Mouse (Mus musculus) heart, embryonic 16.5 days (tissue): ENCODE measurements around the gene Mcoln3. TPM values are rescaled to one million over a fixed set of nuclear protein-coding genes. Genes with fewer than 3 reads are reported as not detected.
A peak's percentile ranks its signal among the peaks of the same experiment; 100 is the strongest.

Source experiments
- ATAC-seq: fragments of 200-750 bp; cut with Nextera tagmentation; replicated peaks from 2 replicates; pipeline ENCODE4 v1.8.0; 2017; ENCODE audit warnings: moderate number of reproducible peaks; ENCODE audit not compliant: insufficient read depth, low FRiP score; ENCODE audit errors: extremely low read depth
- H3K27ac ChIP-seq: fragments of 300-500 bp; sonication (generic); 2 replicates; pipeline ENCODE4 v1.5.1; 2014; ENCODE audit warnings: mild to moderate bottlenecking, low read length, control low read depth, moderate library complexity
- H3K27me3 ChIP-seq: fragments of 300-500 bp; sonication (generic); 2 replicates; pipeline ENCODE4 v1.6.1; 2014; ENCODE audit warnings: low read length, mixed read lengths; ENCODE audit not compliant: control insufficient read depth, insufficient read depth
- H3K36me3 ChIP-seq: fragments of 300-500 bp; sonication (generic); 2 replicates; pipeline ENCODE4 v1.6.1; 2014; ENCODE audit not compliant: control insufficient read depth, insufficient read depth
- H3K4me1 ChIP-seq: fragments of 300-500 bp; sonication (generic); 2 replicates; pipeline ENCODE4 v1.6.1; 2014; ENCODE audit warnings: low read length, mixed read lengths; ENCODE audit not compliant: control insufficient read depth, insufficient read depth
- H3K4me2 ChIP-seq: fragments of 300-500 bp; sonication (generic); 2 replicates; pipeline ENCODE4 v1.6.1; 2014; ENCODE audit warnings: low read depth, mild to moderate bottlenecking, control low read depth, low read length
- H3K4me3 ChIP-seq: fragments of 300-500 bp; sonication (generic); 2 replicates; pipeline ENCODE4 v1.5.1; 2014; ENCODE audit warnings: mild to moderate bottlenecking, control low read depth, low read length
- H3K9ac ChIP-seq: fragments of 300-500 bp; sonication (generic); 2 replicates; pipeline ENCODE4 v1.6.1; 2014; ENCODE audit warnings: low read length, control low read depth
- H3K9me3 ChIP-seq: fragments of 300-500 bp; sonication (generic); replicated peaks from 2 replicates; pipeline ENCODE4 v1.6.1; 2016; ENCODE audit warnings: low read length; ENCODE audit not compliant: control insufficient read depth
- WGBS: fragments of 180-500 bp; shearing (Covaris S2); extraction: QIAGEN DNeasy Blood & Tissue Kit; methylation state at CpG from one replicate; pipeline ENCODE4 v1.1.7; 2014; 5-methylcytosine and 5-hydroxymethylcytosine counted together
- polyA plus RNA-seq: library from polyadenylated mRNA; unstranded; fragments of >200 nt; fragmentation: Nextera tagmentation; extraction: Ambion mirVana; gene quantifications from 2 replicates; pipeline ENCODE4 v1.2.1, GENCODE M21; 2015

Gene Mcoln3
- polyA plus RNA-seq, 1 experiment from 2014 or later, result 0.79 TPM

DNA sequence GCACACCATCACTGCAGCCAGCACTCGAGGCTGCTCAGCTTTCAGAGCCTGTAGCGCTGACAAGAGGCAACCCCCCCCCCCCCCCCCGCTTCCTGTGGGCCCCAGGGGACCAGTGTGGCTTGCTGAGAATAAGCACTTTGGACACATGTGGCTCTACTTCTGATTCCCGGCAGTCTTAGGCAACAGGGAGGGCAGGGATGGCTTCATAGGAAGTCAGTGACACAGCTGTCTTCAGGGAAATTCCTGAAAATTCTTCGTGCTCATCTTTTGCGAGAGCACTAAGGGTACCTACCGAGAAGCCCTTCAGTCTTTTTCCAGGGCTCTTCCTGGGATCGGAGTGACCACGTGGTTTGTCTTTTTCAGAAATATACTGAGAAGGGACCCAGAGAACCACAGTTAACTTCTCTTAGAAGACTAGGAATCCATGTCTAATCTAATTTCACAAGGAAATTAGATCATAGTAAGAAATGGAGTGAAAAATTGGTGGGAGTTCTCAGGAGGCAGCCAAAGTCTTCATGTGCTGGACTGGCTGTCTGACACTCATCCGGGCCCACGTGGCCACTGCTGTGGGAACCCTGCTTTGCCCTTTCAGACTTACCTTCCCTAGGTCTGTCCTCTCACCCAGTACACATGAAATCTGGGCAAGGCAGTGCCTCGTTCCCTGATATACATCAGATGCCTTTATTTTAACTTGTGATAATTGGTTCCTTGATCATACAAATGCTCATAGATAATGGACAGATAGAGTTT, 36.8 kb downstream of the Mcoln3 start:
- H3K27me3 ChIP-seq, result peaks cover 8% of the 10 kb centered on the region
- no peaks in the 10 kb centered on the region for H3K36me3 ChIP-seq
- peak overlapping the region; percentile 24; the same call in 1 of the 2 replicates for H3K27ac ChIP-seq
- peaks cover 13% of the 10 kb centered on the region for H3K4me1 ChIP-seq
- no peak overlapping the region for H3K4me3 ChIP-seq
- no peak for ATAC-seq
- H3K4me2 ChIP-seq, result peak overlapping the region; percentile 25
- H3K9ac ChIP-seq, result no peak overlapping the region
- H3K9me3 ChIP-seq, result no peaks in the 10 kb centered on the region
- WGBS, result 26% methylated on average over 12 of the region's 12 CpGs

GRCm38 (mm10) chr3:146155628-146156576, 38.7 kb downstream of the Mcoln3 start:
- WGBS, result 57% methylated on average over 13 of the region's 13 CpGs
- H3K9me3 ChIP-seq, result no peaks in the 10 kb centered on the region
- ATAC-seq, result no peak
- H3K36me3 ChIP-seq, result no peaks in the 10 kb centered on the region
- no peak overlapping the region for H3K4me2 ChIP-seq
- H3K9ac ChIP-seq, result no peak overlapping the region
- peaks cover 8% of the 10 kb centered on the region for H3K27me3 ChIP-seq
- peaks cover 5% of the 10 kb centered on the region for H3K4me1 ChIP-seq
- no peak overlapping the region for H3K4me3 ChIP-seq
- no peak overlapping the region for H3K27ac ChIP-seq

DNA sequence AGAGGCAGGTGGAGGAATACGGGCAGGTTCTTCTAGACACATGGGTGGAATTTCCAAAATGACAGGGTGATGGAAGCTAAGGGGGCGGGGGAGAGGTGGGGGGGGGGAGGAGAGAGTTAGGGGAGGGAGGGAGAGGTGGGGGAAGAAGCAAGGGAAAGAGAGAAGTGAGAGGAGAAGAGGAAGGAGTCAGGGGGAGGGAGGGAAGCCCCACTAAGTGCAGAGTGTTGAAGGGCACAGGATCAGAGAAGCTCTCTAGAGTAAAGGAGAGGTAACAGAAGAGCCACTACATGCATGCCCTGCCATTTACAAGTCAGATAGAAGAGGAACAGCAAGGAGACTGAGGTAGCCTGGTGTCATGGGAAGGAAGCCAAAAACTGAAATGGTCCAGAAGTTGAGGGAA, 39.6 kb downstream of the Mcoln3 start:
- Histone ChIP-seq H3K36me3 (no peaks in the 10 kb centered on the region), H3K4me2 (no peak overlapping the region), H3K9ac (no peak overlapping the region), H3K4me3 (no peak overlapping the region), H3K27me3 (peaks cover 4% of the 10 kb centered on the region; the same call in 1 of the 2 replicates), H3K4me1 (peaks cover 5% of the 10 kb centered on the region), H3K9me3 (no peaks in the 10 kb centered on the region), H3K27ac (no peak overlapping the region)
- 77% methylated on average over 2 of the region's 2 CpGs for WGBS
- no peak for ATAC-seq

GRCm38 (mm10) chr3:146158039-146158438, 40.8 kb downstream of the Mcoln3 start:
- Histone ChIP-seq H3K4me2 (no peak overlapping the region), H3K9ac (no peak overlapping the region), H3K9me3 (no peaks in the 10 kb centered on the region), H3K4me3 (no peak overlapping the region), H3K4me1 (peaks cover 5% of the 10 kb centered on the region), H3K36me3 (no peaks in the 10 kb centered on the region), H3K27ac (no peak overlapping the region), H3K27me3 (no peaks in the 10 kb centered on the region)
- ATAC-seq, result no peak
- 68% methylated on average over 4 of the region's 4 CpGs for WGBS

- no peaks in the 10 kb centered on the region for H3K4me1 ChIP-seq
- 85% methylated on average over 2 of the region's 2 CpGs for WGBS
- no peaks in the 10 kb centered on the region for H3K9me3 ChIP-seq
- H3K27ac ChIP-seq, result no peak overlapping the region
- ATAC-seq, result no peak
- no peak overlapping the region for H3K9ac ChIP-seq
- no peak overlapping the region for H3K4me3 ChIP-seq
- no peak overlapping the region for H3K4me2 ChIP-seq
- H3K36me3 ChIP-seq, result no peaks in the 10 kb centered on the region
- no peaks in the 10 kb centered on the region for H3K27me3 ChIP-seq
Measured at GRCm38 (mm10) chr3:146159360-146159759, 42.1 kb downstream of the Mcoln3 start.

- no peak for ATAC-seq
- no peak overlapping the region for H3K9ac ChIP-seq
- WGBS, result 82% methylated on average over 4 of the region's 4 CpGs
- no peaks in the 10 kb centered on the region; the same call in 1 of the 2 replicates for H3K9me3 ChIP-seq
- no peaks in the 10 kb centered on the region for H3K4me1 ChIP-seq
- H3K4me2 ChIP-seq, result no peak overlapping the region
- H3K4me3 ChIP-seq, result no peak overlapping the region
- H3K27ac ChIP-seq, result no peak overlapping the region
- no peaks in the 10 kb centered on the region for H3K36me3 ChIP-seq
- H3K27me3 ChIP-seq, result no peaks in the 10 kb centered on the region
Measured at GRCm38 (mm10) chr3:146162197-146162596, 44.9 kb downstream of the Mcoln3 start.

DNA sequence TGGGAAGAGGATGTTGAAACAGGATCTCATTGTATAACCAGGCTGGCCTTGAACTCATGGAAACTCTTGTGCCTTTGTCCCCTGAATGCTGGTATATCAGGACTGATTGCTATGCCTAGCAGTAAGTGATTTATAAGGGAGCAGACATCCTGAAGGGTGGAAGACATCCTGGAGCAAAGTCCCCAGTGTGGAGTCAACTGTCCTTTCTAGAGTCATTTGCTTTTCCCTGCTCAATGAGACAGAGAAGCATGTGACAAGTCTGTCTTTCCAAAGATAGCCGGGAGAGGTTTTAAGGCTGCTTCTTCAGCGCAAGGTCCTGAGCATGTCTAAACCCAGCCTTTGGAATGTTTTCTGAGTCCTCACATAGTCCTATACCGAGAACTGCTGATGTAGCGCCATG, 52.1 kb downstream of the Mcoln3 start:
- Histone ChIP-seq H3K9me3 (no peaks in the 10 kb centered on the region; the same call in 1 of the 2 replicates), H3K9ac (no peak overlapping the region), H3K4me3 (no peak overlapping the region), H3K4me1 (no peaks in the 10 kb centered on the region), H3K36me3 (no peaks in the 10 kb centered on the region), H3K27ac (no peak overlapping the region), H3K27me3 (no peaks in the 10 kb centered on the region), H3K4me2 (no peak overlapping the region)
- no peak for ATAC-seq
- 83% methylated on average over 4 of the region's 4 CpGs for WGBS

GRCm38 (mm10) chr3:146173030-146173429, 55.8 kb downstream of the Mcoln3 start:
- ATAC-seq, result no peak
- H3K4me3 ChIP-seq, result no peak overlapping the region

DNA sequence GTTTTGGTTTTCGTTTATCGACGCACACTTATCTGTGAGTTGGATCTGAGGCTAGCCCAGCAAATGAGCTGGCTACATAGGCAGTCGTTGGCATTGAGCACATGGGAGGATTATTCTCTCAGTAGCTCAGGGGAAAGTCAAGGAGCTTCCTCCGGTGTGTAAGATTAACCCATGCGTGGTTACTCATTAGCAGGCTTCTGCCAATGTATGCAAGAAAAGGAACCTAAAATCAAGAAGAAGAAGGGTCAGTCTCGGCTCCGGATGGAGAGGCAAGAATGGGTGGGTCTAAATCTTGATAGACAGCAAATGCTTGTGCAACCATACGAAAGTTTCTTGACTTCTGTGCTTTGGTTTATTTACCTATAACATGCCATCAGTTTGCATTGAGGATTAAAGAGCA, 57.0 kb downstream of the Mcoln3 start:
- H3K36me3 ChIP-seq, result no peaks in the 10 kb centered on the region
- WGBS, result 84% methylated on average over 9 of the region's 9 CpGs
- H3K4me3 ChIP-seq, result no peak overlapping the region
- no peak overlapping the region for H3K27ac ChIP-seq
- no peak for ATAC-seq
- H3K27me3 ChIP-seq, result no peaks in the 10 kb centered on the region
- H3K9me3 ChIP-seq, result no peaks in the 10 kb centered on the region; the same call in 1 of the 2 replicates
- H3K9ac ChIP-seq, result no peak overlapping the region
- no peak overlapping the region for H3K4me2 ChIP-seq
- peaks cover 8% of the 10 kb centered on the region; the same call in 1 of the 2 replicates for H3K4me1 ChIP-seq

More at GRCm38 (mm10) chr3:146173030-146173429, 55.8 kb downstream of the Mcoln3 start:
- Histone ChIP-seq H3K4me1 (peaks cover 4% of the 10 kb centered on the region; the same call in 1 of the 2 replicates), H3K9ac (no peak overlapping the region), H3K27me3 (no peaks in the 10 kb centered on the region), H3K27ac (no peak overlapping the region), H3K9me3 (no peaks in the 10 kb centered on the region; the same call in 1 of the 2 replicates), H3K36me3 (no peaks in the 10 kb centered on the region), H3K4me2 (no peak overlapping the region)
- 59% methylated on average over 5 of the region's 5 CpGs for WGBS
